Mouse (Mus musculus): ENCODE results near the gene Krtap9-1. TPM values are rescaled to one million over a fixed set of nuclear protein-coding genes. Genes with fewer than 3 reads are reported as not detected.
"Not testable (repeated sequence)": the region's sequence is repeated elsewhere in the genome, so short reads cannot be mapped to it uniquely, and the experiment has no call there.

The Krtap9-1 gene
- not detected in 2 replicates for polyA plus RNA-seq (2015; fragmentation: Nextera tagmentation; extraction: Ambion mirVana)

DNA sequence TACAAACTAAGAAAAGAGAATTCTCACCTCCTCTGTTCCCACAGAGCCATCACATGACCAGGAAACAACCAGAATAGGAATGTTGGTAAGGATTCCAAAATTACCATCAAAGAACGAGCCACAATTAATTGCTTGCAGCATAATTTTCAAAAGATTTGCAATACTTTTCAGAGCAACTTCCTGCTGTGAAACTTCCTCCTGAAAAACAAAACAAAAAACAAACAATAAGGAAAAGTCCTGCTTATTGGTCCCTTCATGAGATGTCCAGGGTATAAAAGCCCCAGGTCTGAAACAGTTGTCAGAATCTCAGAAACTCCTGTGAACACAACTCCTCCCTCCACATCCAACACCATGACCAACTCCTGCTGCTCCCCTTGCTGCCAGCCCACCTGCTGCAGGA lies at the start of gene Krtap9-1:
Gene Krtap9-1, plus strand, starts transcription at position 301 of the 400 bp plus-strand sequence.
- not testable (repeated sequence) for DNase-seq (ENCODE audit: low spot score)

DNA sequence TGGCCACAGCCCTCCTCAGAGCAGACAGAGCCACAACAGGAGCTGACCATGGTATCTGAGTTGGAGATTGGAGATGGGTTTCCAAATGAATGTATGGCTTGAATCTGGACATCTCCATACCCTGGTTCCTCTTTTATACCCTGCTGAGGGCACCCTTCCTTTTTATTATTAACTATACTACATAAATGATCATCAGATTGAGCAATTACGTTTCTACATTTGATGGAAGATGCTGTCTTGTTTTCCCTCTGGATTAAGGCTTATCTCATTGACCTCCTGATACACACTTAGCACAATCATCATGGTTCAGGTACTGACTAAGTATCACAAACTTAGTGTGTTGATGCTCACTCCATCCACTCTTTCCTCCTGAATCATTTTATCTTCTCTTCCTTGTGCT lies 35.2 kb upstream of the Krtap9-1 start, which contains the start of gene 2300003K06Rik:
Gene 2300003K06Rik, minus strand, starts transcription at position 101 of the 400 bp plus-strand sequence.
- DNase-seq (ENCODE audit: low spot score): no peak

DNA sequence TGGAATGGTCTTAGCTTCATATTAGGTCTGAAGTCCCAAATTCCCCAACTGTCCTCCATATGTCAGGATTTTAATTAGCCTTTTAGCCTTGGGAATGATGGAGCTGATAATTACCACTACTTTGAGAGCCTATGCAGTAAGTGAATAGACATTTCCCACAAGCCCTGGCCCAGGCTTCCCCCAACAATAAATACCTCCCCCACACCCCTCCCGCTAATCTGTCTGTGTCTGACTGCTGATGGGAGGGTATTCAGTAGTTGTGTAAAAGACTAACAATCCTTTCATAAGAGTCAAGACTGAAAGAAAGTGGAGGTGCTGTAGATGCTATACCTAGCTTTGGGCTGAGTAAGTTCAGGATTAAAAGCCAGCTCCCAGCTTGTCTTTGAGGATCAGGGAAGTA lies 31.0 kb upstream of the Krtap9-1 start:
- DNase-seq (ENCODE audit: low spot score): no peak

DNA sequence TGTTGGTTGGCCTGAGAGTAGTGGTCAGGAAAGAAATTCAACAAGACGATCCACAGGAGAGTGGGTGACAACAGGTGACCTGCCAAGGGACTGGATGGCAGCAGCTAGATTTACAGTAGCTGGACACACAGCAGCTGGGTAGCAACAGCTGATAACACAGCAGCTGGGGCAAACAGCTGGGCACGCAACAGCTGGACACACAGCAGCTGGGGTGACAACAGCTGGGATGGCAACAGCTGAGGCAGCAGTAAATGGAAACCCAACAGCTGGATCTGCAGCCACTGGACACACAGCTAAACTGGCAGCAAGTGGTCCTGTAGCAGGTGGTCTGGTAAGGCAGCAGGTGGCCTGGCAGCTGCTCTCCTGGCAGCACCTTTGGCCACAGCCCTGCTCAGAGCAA lies 26.4 kb upstream of the Krtap9-1 start:
- DNase-seq (ENCODE audit: low spot score): no peak

DNA sequence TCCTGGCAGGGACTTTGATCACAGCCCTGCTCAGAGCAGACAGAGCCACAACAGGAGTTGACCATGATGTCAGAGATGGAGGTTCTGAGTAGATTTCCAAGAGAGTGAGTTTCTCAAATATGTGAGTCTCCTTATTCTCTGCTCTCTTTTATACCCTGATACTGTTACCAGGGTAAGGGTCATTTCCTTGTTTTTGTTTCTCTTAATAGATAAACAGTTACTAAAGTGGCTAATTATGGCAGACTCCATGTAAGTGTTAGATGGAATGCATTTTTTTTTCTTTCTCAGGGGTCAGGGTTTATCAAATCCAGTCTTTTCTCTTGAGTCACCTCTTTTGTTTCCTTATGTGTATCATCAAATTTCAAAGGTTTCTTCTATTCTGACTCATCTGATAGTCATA lies 21.7 kb upstream of the Krtap9-1 start, which contains the start of gene Krtap4-16:
Gene Krtap4-16, minus strand, starts transcription at position 101 of the 400 bp plus-strand sequence.
- no peak for DNase-seq (ENCODE audit: low spot score)

DNA sequence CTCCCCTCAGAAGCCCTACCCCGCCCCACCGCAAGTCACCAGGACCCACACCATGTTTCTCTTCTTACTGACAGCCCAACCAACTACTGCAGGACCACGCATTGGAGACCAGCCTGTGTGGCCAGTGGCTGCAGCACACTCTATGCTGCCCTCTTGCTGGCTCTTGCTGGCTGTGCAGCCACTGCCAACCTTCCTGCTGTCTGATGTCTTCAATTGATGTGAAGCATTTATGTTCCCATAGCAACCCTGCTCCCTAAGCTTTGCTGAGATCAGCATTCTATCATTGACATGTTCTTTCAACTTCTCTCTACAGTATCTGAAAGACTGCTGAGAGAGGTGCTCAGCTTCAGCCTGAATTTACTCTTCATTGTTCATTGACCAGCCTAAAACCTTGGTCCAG lies 19.1 kb upstream of the Krtap9-1 start:
- DNase-seq (ENCODE audit: low spot score): no peak

DNA sequence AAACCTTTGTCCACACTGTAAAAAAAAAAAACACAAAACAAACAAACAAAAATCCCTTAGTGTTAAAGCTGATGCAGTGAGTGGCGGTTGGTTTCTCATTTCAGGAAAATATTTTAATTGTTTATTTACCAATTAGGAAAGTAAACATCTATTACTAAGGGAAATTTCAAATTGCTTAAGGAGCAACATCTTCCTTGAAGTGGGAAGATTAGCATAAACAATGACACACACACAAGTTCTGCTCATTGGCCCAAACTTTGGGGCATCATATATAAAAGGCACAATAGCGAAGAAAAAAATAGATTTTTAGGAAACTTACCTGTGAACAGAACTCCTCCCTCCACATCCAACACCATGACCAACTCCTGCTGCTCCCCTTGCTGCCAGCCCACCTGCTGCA lies 15.6 kb upstream of the Krtap9-1 start, which contains the start of gene Gm11568:
Gene Gm11568, plus strand, starts transcription at position 301 of the 400 bp plus-strand sequence.
- DNase-seq (ENCODE audit: low spot score): no peak

DNA sequence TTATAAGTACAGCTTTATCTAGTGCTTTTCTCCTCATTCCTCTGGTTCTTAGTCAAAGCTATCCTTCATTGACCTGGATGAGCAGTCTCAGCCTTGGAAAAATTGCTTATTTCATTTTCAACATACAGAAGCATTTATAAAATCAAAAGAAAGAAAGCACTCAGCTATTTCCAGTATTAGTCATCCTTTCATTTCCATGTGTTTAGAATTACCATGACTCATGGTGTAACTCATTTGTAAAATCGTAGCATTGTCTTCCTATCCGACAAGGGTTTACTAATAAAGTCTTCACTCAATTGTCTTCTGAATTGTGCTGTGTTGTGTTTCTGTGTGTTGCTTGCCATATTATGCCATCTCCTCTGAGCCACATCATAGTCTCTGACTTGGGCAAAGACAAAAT lies 14.4 kb upstream of the Krtap9-1 start:
- no peak for DNase-seq (ENCODE audit: low spot score)

DNA sequence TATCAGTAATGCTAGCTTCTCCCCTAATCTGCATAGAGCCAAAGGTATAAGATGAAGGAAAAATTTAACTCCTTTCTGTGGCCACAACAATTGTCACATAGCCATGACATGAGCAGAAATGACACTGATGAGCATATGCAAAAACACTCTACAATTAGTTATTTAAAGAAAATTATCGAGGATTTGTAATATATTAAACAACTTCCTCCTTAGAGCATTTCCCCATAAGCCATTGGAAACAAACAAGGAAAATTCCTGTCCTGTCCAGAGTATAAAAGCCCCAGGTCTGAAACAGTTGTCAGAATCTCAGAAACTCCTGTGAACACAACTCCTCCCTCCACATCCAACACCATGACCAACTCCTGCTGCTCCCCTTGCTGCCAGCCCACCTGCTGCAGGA lies 9.0 kb upstream of the Krtap9-1 start, which contains the start of gene Gm11559:
Gene Gm11559, plus strand, starts transcription at position 301 of the 400 bp plus-strand sequence.
- not testable (repeated sequence) for DNase-seq (ENCODE audit: low spot score)

DNA sequence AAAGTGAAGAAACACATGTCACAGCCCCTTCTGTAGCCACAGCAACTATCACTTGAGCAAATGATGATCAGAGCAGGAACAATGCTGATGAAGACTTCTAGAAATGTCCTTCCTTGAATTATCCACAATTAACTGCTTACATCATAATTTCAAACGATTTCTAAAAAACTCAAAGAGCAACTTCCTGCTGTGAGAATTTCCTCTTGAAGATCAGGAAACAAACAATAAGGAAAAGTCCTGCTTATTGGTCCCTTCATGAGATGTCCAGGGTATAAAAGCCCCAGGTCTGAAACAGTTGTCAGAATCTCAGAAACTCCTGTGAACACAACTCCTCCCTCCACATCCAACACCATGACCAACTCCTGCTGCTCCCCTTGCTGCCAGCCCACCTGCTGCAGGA lies 5.7 kb downstream of the Krtap9-1 start, which contains the start of gene Gm11567:
Gene Gm11567, plus strand, starts transcription at position 301 of the 400 bp plus-strand sequence.
- DNase-seq (ENCODE audit: low spot score): not testable (repeated sequence)

DNA sequence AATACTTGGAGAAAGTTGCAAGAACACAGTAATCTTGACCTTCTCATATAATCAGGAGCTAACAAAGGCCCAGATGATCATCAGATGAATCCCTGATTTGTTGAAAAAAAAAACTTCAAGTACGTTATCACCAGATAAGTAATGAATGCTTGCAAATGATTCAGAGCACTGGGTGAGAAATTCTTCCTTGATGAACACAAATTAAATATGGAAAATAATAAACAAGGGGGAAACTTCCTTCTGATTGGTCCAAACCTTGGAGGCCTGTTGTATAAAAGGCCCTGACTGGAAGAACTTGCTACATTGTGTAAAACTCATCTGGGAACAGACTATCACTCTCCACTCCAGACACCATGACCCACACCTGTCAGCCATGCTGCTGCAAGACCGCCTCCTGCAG lies 34.4 kb downstream of the Krtap9-1 start, which contains the start of gene Krtap31-1:
Gene Krtap31-1, plus strand, starts transcription at position 301 of the 400 bp plus-strand sequence.
- DNase-seq (ENCODE audit: low spot score): no peak

DNA sequence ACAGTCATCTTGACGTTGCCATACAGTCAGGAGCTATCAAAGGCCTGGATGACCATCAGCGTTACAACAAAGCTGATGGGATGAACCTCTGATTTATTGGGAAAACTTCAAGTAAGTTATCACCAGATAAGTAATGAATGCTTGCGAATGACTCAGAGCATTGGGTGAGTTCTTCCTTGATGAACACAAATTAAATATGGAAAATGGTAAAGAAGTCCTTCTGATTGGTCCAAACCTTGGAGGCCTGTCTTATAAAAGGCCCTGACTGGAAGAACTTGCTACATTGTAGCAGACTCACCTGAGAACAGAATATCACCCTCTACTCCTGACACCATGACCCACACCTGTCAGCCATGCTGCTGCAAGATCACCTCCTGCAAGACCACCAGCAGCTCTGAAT lies 41.3 kb downstream of the Krtap9-1 start, which contains the start of gene Gm11565:
Gene Gm11565, plus strand, starts transcription at position 301 of the 400 bp plus-strand sequence.
- DNase-seq (ENCODE audit: low spot score): no peak

Other genes starting within 250 kb of the Krtap9-1 start
- not detected in 2 replicates for gene Krtap4-1, start 245.2 kb upstream of the Krtap9-1 start, polyA plus RNA-seq (2015; fragmentation: Nextera tagmentation; extraction: Ambion mirVana)
- not detected in 2 replicates for gene Krtap4-2, start 238.3 kb upstream of the Krtap9-1 start, polyA plus RNA-seq (2015; fragmentation: Nextera tagmentation; extraction: Ambion mirVana)
- gene Krtap4-7, start 229.3 kb upstream of the Krtap9-1 start, polyA plus RNA-seq (2015; fragmentation: Nextera tagmentation; extraction: Ambion mirVana): not detected in 2 replicates
- not detected in 2 replicates for gene Gm11555, start 223.2 kb upstream of the Krtap9-1 start, polyA plus RNA-seq (2015; fragmentation: Nextera tagmentation; extraction: Ambion mirVana)
- gene Gm11563, start 214.4 kb upstream of the Krtap9-1 start, polyA plus RNA-seq (2015; fragmentation: Nextera tagmentation; extraction: Ambion mirVana): not detected in 2 replicates
- gene Krtap4-6, start 207.4 kb upstream of the Krtap9-1 start, polyA plus RNA-seq (2015; fragmentation: Nextera tagmentation; extraction: Ambion mirVana): not detected in 2 replicates
- gene Gm14190, start 182.6 kb upstream of the Krtap9-1 start, polyA plus RNA-seq (2015; fragmentation: Nextera tagmentation; extraction: Ambion mirVana): not detected in 2 replicates
- gene Gm14180, start 139.1 kb upstream of the Krtap9-1 start, polyA plus RNA-seq (2015; fragmentation: Nextera tagmentation; extraction: Ambion mirVana): not detected in 2 replicates
- not detected in 2 replicates for gene Gm11595, start 100.5 kb upstream of the Krtap9-1 start, polyA plus RNA-seq (2015; fragmentation: Nextera tagmentation; extraction: Ambion mirVana)
- gene Krtap4-8, start 92.7 kb upstream of the Krtap9-1 start, polyA plus RNA-seq (2015; fragmentation: Nextera tagmentation; extraction: Ambion mirVana): not detected in 2 replicates
- gene Krtap4-9, start 88.2 kb upstream of the Krtap9-1 start, polyA plus RNA-seq (2015; fragmentation: Nextera tagmentation; extraction: Ambion mirVana): not detected in 2 replicates
- gene Gm11596, start 79.9 kb upstream of the Krtap9-1 start, polyA plus RNA-seq (2015; fragmentation: Nextera tagmentation; extraction: Ambion mirVana): not detected in 2 replicates
- not detected in 2 replicates for gene Gm11569, start 74.5 kb upstream of the Krtap9-1 start, polyA plus RNA-seq (2015; fragmentation: Nextera tagmentation; extraction: Ambion mirVana)
- gene Gm11554, start 68.9 kb upstream of the Krtap9-1 start, polyA plus RNA-seq (2015; fragmentation: Nextera tagmentation; extraction: Ambion mirVana): not detected in 2 replicates
- gene Krtap4-13, start 63.5 kb upstream of the Krtap9-1 start, polyA plus RNA-seq (2015; fragmentation: Nextera tagmentation; extraction: Ambion mirVana): not detected in 2 replicates
- not detected in 2 replicates for gene Gm11564, start 57.7 kb upstream of the Krtap9-1 start, polyA plus RNA-seq (2015; fragmentation: Nextera tagmentation; extraction: Ambion mirVana)
- not detected in 2 replicates for gene 2300003K06Rik, start 35.3 kb upstream of the Krtap9-1 start, polyA plus RNA-seq (2015; fragmentation: Nextera tagmentation; extraction: Ambion mirVana)
- not detected in 2 replicates for gene Krtap4-16, start 21.8 kb upstream of the Krtap9-1 start, polyA plus RNA-seq (2015; fragmentation: Nextera tagmentation; extraction: Ambion mirVana)
- gene Gm11568, start 15.5 kb upstream of the Krtap9-1 start, polyA plus RNA-seq (2015; fragmentation: Nextera tagmentation; extraction: Ambion mirVana): not detected in 2 replicates
- not detected in 2 replicates for gene Gm11559, start 8.9 kb upstream of the Krtap9-1 start, polyA plus RNA-seq (2015; fragmentation: Nextera tagmentation; extraction: Ambion mirVana)
- gene Gm11567, start 5.8 kb downstream of the Krtap9-1 start, polyA plus RNA-seq (2015; fragmentation: Nextera tagmentation; extraction: Ambion mirVana): not detected in 2 replicates
- not detected in 2 replicates for gene Krtap31-1, start 34.5 kb downstream of the Krtap9-1 start, polyA plus RNA-seq (2015; fragmentation: Nextera tagmentation; extraction: Ambion mirVana)
- gene Gm11565, start 41.4 kb downstream of the Krtap9-1 start, polyA plus RNA-seq (2015; fragmentation: Nextera tagmentation; extraction: Ambion mirVana): 0.14 TPM in 1 of 2 replicates, not detected in the other
- not detected in 2 replicates for gene Krtap31-2, start 62.9 kb downstream of the Krtap9-1 start, polyA plus RNA-seq (2015; fragmentation: Nextera tagmentation; extraction: Ambion mirVana)
- not detected in 2 replicates for gene Krtap9-5, start 75.1 kb downstream of the Krtap9-1 start, polyA plus RNA-seq (2015; fragmentation: Nextera tagmentation; extraction: Ambion mirVana)
- not detected in 2 replicates for gene Krtap29-1, start 105.7 kb downstream of the Krtap9-1 start, polyA plus RNA-seq (2015; fragmentation: Nextera tagmentation; extraction: Ambion mirVana)
- gene Krtap16-1, start 113.2 kb downstream of the Krtap9-1 start, polyA plus RNA-seq (2015; fragmentation: Nextera tagmentation; extraction: Ambion mirVana): not detected in 2 replicates
- gene Krtap17-1, start 120.6 kb downstream of the Krtap9-1 start, polyA plus RNA-seq (2015; fragmentation: Nextera tagmentation; extraction: Ambion mirVana): 0.23 TPM in 1 of 2 replicates, not detected in the other
- gene Krt33a, start 142.8 kb downstream of the Krtap9-1 start, polyA plus RNA-seq (2015; fragmentation: Nextera tagmentation; extraction: Ambion mirVana): 0.10 and 0.29 TPM in 2 replicates
- 0.26 and 0.30 TPM in 2 replicates for gene Krt33b, start 156.5 kb downstream of the Krtap9-1 start, polyA plus RNA-seq (2015; fragmentation: Nextera tagmentation; extraction: Ambion mirVana)
- gene Krt34, start 168.2 kb downstream of the Krtap9-1 start, polyA plus RNA-seq (2015; fragmentation: Nextera tagmentation; extraction: Ambion mirVana): 0.10 TPM in 1 of 2 replicates, not detected in the other
- gene Krt31, start 177.2 kb downstream of the Krtap9-1 start, polyA plus RNA-seq (2015; fragmentation: Nextera tagmentation; extraction: Ambion mirVana): 0.12 and 0.14 TPM in 2 replicates
- 0.13 and 0.18 TPM in 2 replicates for gene Krt32, start 214.8 kb downstream of the Krtap9-1 start, polyA plus RNA-seq (2015; fragmentation: Nextera tagmentation; extraction: Ambion mirVana)
- 0.06 and 0.16 TPM in 2 replicates for gene Krt35, start 222.9 kb downstream of the Krtap9-1 start, polyA plus RNA-seq (2015; fragmentation: Nextera tagmentation; extraction: Ambion mirVana)
- gene Krt36, start 232.2 kb downstream of the Krtap9-1 start, polyA plus RNA-seq (2015; fragmentation: Nextera tagmentation; extraction: Ambion mirVana): 0.24 and 0.29 TPM in 2 replicates
- gene Krt13, start 248.2 kb downstream of the Krtap9-1 start, polyA plus RNA-seq (2015; fragmentation: Nextera tagmentation; extraction: Ambion mirVana): 0.66 and 18.2 TPM in 2 replicates